Mouse (Mus musculus) midbrain, embryonic 16.5 days (tissue): ENCODE data around the gene Rars2. TPM values are rescaled to one million over a fixed set of nuclear protein-coding genes. Genes with fewer than 3 reads are reported as not detected.
A peak's percentile ranks its signal among the peaks of the same experiment; 100 is the strongest.

Source experiments
- ATAC-seq: fragments of 200-750 bp; cut with Nextera tagmentation; 2 replicates; pipeline ENCODE4 v1.8.0; 2017; ENCODE audit warnings: moderate TSS enrichment
- H3K27ac ChIP-seq: fragments of 300-500 bp; sonication (generic); 2 replicates; pipeline ENCODE4 v1.5.1; 2014; ENCODE audit warnings: mild to moderate bottlenecking, low read length, mixed read lengths
- H3K27me3 ChIP-seq: fragments of 300-500 bp; sonication (generic); 2 replicates; pipeline ENCODE4 v1.6.1; 2014; ENCODE audit warnings: low read depth, low read length, mixed read lengths; ENCODE audit not compliant: control insufficient read depth, insufficient read depth
- H3K36me3 ChIP-seq: fragments of 300-500 bp; sonication (generic); 2 replicates; pipeline ENCODE4 v1.6.1; 2014; ENCODE audit warnings: mild to moderate bottlenecking, low read length, moderate library complexity, mixed read lengths; ENCODE audit not compliant: control insufficient read depth, insufficient read depth
- H3K4me1 ChIP-seq: fragments of 300-500 bp; sonication (generic); 2 replicates; pipeline ENCODE4 v1.6.1; 2014; ENCODE audit warnings: mild to moderate bottlenecking, low read length, mixed read lengths; ENCODE audit not compliant: control insufficient read depth, insufficient read depth
- H3K4me2 ChIP-seq: fragments of 300-500 bp; sonication (generic); 2 replicates; pipeline ENCODE4 v1.6.1; 2014; ENCODE audit warnings: mild to moderate bottlenecking, low read length, mixed read lengths
- H3K4me3 ChIP-seq: fragments of 300-500 bp; sonication (generic); 2 replicates; pipeline ENCODE4 v1.5.1; 2014; ENCODE audit warnings: low read depth, mild to moderate bottlenecking, low read length, moderate library complexity, mixed read lengths
- H3K9ac ChIP-seq: fragments of 300-500 bp; sonication (generic); 2 replicates; pipeline ENCODE4 v1.6.1; 2014; ENCODE audit warnings: low read depth, low read length, mixed read lengths
- H3K9me3 ChIP-seq: fragments of 300-500 bp; sonication (generic); replicated peaks from 2 replicates; pipeline ENCODE4 v1.6.1; 2014; ENCODE audit warnings: mild to moderate bottlenecking, low read length, mixed read lengths; ENCODE audit not compliant: control insufficient read depth, poor library complexity, severe bottlenecking
- WGBS: fragments of 180-500 bp; shearing (Covaris S2); extraction: QIAGEN DNeasy Blood & Tissue Kit; methylation state at CpG from one replicate; pipeline ENCODE4 v1.1.7; 2014; 5-methylcytosine and 5-hydroxymethylcytosine counted together
- polyA plus RNA-seq: library from polyadenylated mRNA; unstranded; fragments of >200 nt; fragmentation: Nextera tagmentation; extraction: Ambion mirVana; gene quantifications from 2 replicates; pipeline ENCODE4 v1.2.1, GENCODE M21; 2015

The Rars2 gene
- polyA plus RNA-seq, 1 experiment from 2014 or later, result 50.4 TPM

- H3K9ac ChIP-seq, result no peak overlapping the region
Measured at GRCm38 (mm10) chr4:34659012-34659411, 44.3 kb downstream of the Rars2 start.

DNA sequence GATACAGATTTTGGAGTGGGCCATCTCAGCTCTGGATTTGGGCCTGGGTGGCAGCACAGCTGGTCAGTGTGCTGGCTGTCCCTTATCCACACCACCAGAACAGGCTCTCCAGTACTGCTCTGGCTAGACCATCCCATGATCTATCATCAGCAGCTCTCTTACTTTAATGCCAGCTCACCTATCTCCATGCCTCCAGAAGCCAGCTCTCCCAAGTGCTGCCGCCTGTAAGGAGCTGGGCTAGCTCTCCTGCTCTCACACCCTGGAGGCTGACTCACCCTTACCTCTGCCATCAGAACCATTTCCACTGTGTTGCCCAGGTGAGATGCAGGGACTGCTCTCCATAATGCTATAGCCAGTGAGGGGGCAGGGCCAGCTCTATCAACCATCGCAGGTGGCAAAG is 46.8 kb downstream of the Rars2 start:
- Histone ChIP-seq H3K4me3 (no peak overlapping the region), H3K4me2 (no peak overlapping the region), H3K9ac (no peak overlapping the region), H3K27me3 (no peaks in the 10 kb centered on the region), H3K9me3 (no peaks in the 10 kb centered on the region), H3K27ac (no peak overlapping the region), H3K36me3 (peaks cover 37% of the 10 kb centered on the region), H3K4me1 (no peaks in the 10 kb centered on the region)
- ATAC-seq, result peak; percentile 39; the same call in 1 of the 2 replicates
- 96% methylated on average over 2 of the region's 2 CpGs for WGBS

More at GRCm38 (mm10) chr4:34659012-34659411, 44.3 kb downstream of the Rars2 start:
- ATAC-seq, result no peak
- H3K27ac ChIP-seq, result no peak overlapping the region
- H3K27me3 ChIP-seq, result no peaks in the 10 kb centered on the region
- WGBS, result 90% methylated on average over 2 of the region's 2 CpGs
- H3K9me3 ChIP-seq, result no peaks in the 10 kb centered on the region
- H3K4me1 ChIP-seq, result no peaks in the 10 kb centered on the region
- H3K36me3 ChIP-seq, result peaks cover 39% of the 10 kb centered on the region
- no peak overlapping the region for H3K4me3 ChIP-seq
- H3K4me2 ChIP-seq, result no peak overlapping the region

- Histone ChIP-seq H3K36me3 (peaks cover 38% of the 10 kb centered on the region), H3K4me3 (no peak overlapping the region), H3K9me3 (no peaks in the 10 kb centered on the region), H3K27me3 (no peaks in the 10 kb centered on the region), H3K4me1 (no peaks in the 10 kb centered on the region), H3K27ac (no peak overlapping the region), H3K9ac (no peak overlapping the region), H3K4me2 (no peak overlapping the region)
- ATAC-seq, result peak; percentile 32; the same call in 1 of the 2 replicates
- 84% methylated on average over 6 of the region's 6 CpGs for WGBS
Measured at GRCm38 (mm10) chr4:34661927-34662326, 47.2 kb downstream of the Rars2 start.

- ATAC-seq, result no peak
- H3K4me2 ChIP-seq, result no peak overlapping the region
- no peak overlapping the region for H3K4me3 ChIP-seq
- 93% methylated on average over 5 of the region's 5 CpGs for WGBS
- H3K9me3 ChIP-seq, result no peaks in the 10 kb centered on the region
- H3K27me3 ChIP-seq, result no peaks in the 10 kb centered on the region
- H3K36me3 ChIP-seq, result peaks cover 27% of the 10 kb centered on the region
- no peak overlapping the region for H3K27ac ChIP-seq
- H3K9ac ChIP-seq, result no peak overlapping the region
- no peaks in the 10 kb centered on the region for H3K4me1 ChIP-seq
Measured at GRCm38 (mm10) chr4:34667923-34668322, 53.2 kb downstream of the Rars2 start.

- H3K4me2 ChIP-seq, result no peak overlapping the region
- H3K4me1 ChIP-seq, result no peaks in the 10 kb centered on the region
- no peaks in the 10 kb centered on the region for H3K9me3 ChIP-seq
- H3K27ac ChIP-seq, result no peak overlapping the region
- no peaks in the 10 kb centered on the region for H3K27me3 ChIP-seq
- ATAC-seq, result no peak
- H3K4me3 ChIP-seq, result no peak overlapping the region
- H3K9ac ChIP-seq, result no peak overlapping the region
- 94% methylated on average over 5 of the region's 5 CpGs for WGBS
- H3K36me3 ChIP-seq, result peaks cover 23% of the 10 kb centered on the region
Measured at GRCm38 (mm10) chr4:34673721-34674120, 59.0 kb downstream of the Rars2 start.

GRCm38 (mm10) chr4:34680530-34680929 is 65.8 kb downstream of the Rars2 start:
- Histone ChIP-seq H3K4me2 (no peak overlapping the region), H3K27ac (no peak overlapping the region), H3K27me3 (no peaks in the 10 kb centered on the region), H3K4me1 (peaks cover 6% of the 10 kb centered on the region; the same call in 1 of the 2 replicates), H3K9ac (no peak overlapping the region), H3K36me3 (peaks cover 16% of the 10 kb centered on the region), H3K4me3 (no peak overlapping the region), H3K9me3 (no peaks in the 10 kb centered on the region)
- ATAC-seq, result no peak
- WGBS, result 77% methylated on average over 5 of the region's 5 CpGs

- Histone ChIP-seq H3K27me3 (no peaks in the 10 kb centered on the region), H3K9me3 (no peaks in the 10 kb centered on the region), H3K9ac (peak within 1 kb of the TSS; percentile 99), H3K4me3 (peak within 1 kb of the TSS; percentile 93), H3K4me2 (peak within 1 kb of the TSS; percentile 57), H3K27ac (peak within 1 kb of the TSS; percentile 97), H3K36me3 (peaks cover 5% of the 10 kb centered on the region; the same call in 1 of the 2 replicates), H3K4me1 (peaks cover 21% of the 10 kb centered on the region)
- under 1% methylated on average over 64 of the region's 65 CpGs for WGBS
- peak; percentile 99 for ATAC-seq
Measured at GRCm38 (mm10) chr4:34686874-34687567, 72.3 kb downstream of the Rars2 start, which contains the start of gene Slc35a1. Slc35a1 (minus strand) TSS chr4:34687438.

DNA sequence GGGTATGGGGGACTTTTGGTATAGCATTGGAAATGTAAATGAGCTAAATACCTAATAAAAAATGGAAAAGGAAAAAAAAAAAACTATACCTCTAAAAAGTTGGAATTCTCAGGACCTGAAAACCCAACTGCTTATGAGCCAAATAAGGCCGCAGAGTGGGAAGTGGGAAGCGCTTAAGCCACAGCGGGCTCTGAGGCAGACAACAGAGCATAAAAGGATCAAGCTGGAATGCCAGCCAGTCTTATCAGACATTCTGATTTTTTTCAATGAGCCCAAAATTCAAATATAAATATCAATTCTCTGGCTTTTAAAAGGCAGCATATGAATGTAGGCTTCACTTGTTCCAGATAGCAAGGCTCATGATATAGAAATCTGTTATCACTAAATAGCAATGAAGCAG is 73.3 kb downstream of the Rars2 start:
- peak overlapping the region; percentile 57 for H3K4me2 ChIP-seq
- H3K9ac ChIP-seq, result 0 out of 2 replicates have a peak overlapping the region, but pooled peaks have one; percentile 25
- ATAC-seq, result no peak
- H3K4me1 ChIP-seq, result peaks cover 21% of the 10 kb centered on the region
- WGBS, result 53% methylated on average over 3 of the region's 3 CpGs
- H3K27me3 ChIP-seq, result no peaks in the 10 kb centered on the region
- H3K9me3 ChIP-seq, result no peaks in the 10 kb centered on the region
- peak overlapping the region; percentile 7; the same call in 1 of the 2 replicates for H3K4me3 ChIP-seq
- peak overlapping the region; percentile 64 for H3K27ac ChIP-seq
- H3K36me3 ChIP-seq, result no peaks in the 10 kb centered on the region; the same call in 1 of the 2 replicates

GRCm38 (mm10) chr4:34701528-34701927 is 86.8 kb downstream of the Rars2 start:
- WGBS, result 38% methylated on average over 5 of the region's 5 CpGs
- Histone ChIP-seq H3K36me3 (no peaks in the 10 kb centered on the region), H3K9me3 (no peaks in the 10 kb centered on the region), H3K27ac (no peak overlapping the region), H3K4me1 (no peaks in the 10 kb centered on the region), H3K27me3 (no peaks in the 10 kb centered on the region), H3K4me3 (no peak overlapping the region), H3K4me2 (no peak overlapping the region), H3K9ac (no peak overlapping the region)
- ATAC-seq, result no peak
